Mouse (Mus musculus) kidney, embryonic 16.5 days (tissue): ENCODE measurements at regions not wholly inside any gene's neighbourhood (a gene's known extent, or its start where the extent isn't known, plus 50 kb on each side); places are given as distances from the start of the nearest gene placed in this dataset.

ENCODE experiments used
- ATAC-seq: fragments of 200-750 bp; cut with Nextera tagmentation; 2 replicates; pipeline ENCODE4 v1.8.0; 2017; ENCODE audit warnings: moderate TSS enrichment; ENCODE audit not compliant: low FRiP score, low TSS enrichment
- H3K27ac ChIP-seq: fragments of 300-500 bp; sonication (generic); 2 replicates; pipeline ENCODE4 v1.5.1; 2014; ENCODE audit warnings: low read length
- H3K27me3 ChIP-seq: fragments of 300-500 bp; sonication (generic); 2 replicates; pipeline ENCODE4 v1.6.1; 2014; ENCODE audit warnings: low read length, control low read depth, mixed read lengths; ENCODE audit not compliant: insufficient read depth
- H3K36me3 ChIP-seq: fragments of 300-500 bp; sonication (generic); 2 replicates; pipeline ENCODE4 v1.6.1; 2014; ENCODE audit warnings: low read length, control low read depth, mixed read lengths; ENCODE audit not compliant: insufficient read depth
- H3K4me1 ChIP-seq: fragments of 300-500 bp; sonication (generic); 2 replicates; pipeline ENCODE4 v1.6.1; 2014; ENCODE audit warnings: low read length, control low read depth, mixed read lengths; ENCODE audit not compliant: insufficient read depth
- H3K4me2 ChIP-seq: fragments of 300-500 bp; sonication (generic); replicated peaks from 2 replicates; pipeline ENCODE4 v1.6.1; 2014; ENCODE audit warnings: low read depth, low read length
- H3K4me3 ChIP-seq: fragments of 300-500 bp; sonication (generic); 2 replicates; pipeline ENCODE4 v1.5.1; 2014; ENCODE audit warnings: mild to moderate bottlenecking, low read length
- H3K9ac ChIP-seq: fragments of 300-500 bp; sonication (generic); replicated peaks from 2 replicates; pipeline ENCODE4 v1.6.1; 2014; ENCODE audit warnings: low read length
- H3K9me3 ChIP-seq: fragments of 300-500 bp; sonication (generic); 2 replicates; pipeline ENCODE4 v1.6.1; 2016; ENCODE audit warnings: low read length, control low read depth
- WGBS: fragments of 180-500 bp; shearing (Covaris S2); extraction: QIAGEN DNeasy Blood & Tissue Kit; methylation state at CpG from one replicate; pipeline ENCODE4 v1.1.7; 2014; 5-methylcytosine and 5-hydroxymethylcytosine counted together

- H3K27me3 ChIP-seq = no peaks in the 10 kb centered on the region
- H3K27ac ChIP-seq = no peak overlapping the region
- no peak overlapping the region for H3K4me3 ChIP-seq
- no peaks in the 10 kb centered on the region for H3K9me3 ChIP-seq
- 71% methylated on average over 3 of the region's 3 CpGs for WGBS
- H3K4me2 ChIP-seq = no peak overlapping the region
- no peaks in the 10 kb centered on the region for H3K36me3 ChIP-seq
- no peak overlapping the region for H3K9ac ChIP-seq
- H3K4me1 ChIP-seq = no peaks in the 10 kb centered on the region
- ATAC-seq = no peak
Observed at GRCm38 (mm10) chr5:40246664-40247063, 491.4 kb upstream of the Hs3st1 start.
